Mouse (Mus musculus) embryonic fibroblast, embryonic 13.5 days (primary cell): ENCODE results near the gene Tshz2.

Experiments used
- CTCF ChIP-seq: IDR thresholded peaks from 2 replicates; pipeline ENCODE4 v1.5.1; 2011; ENCODE audit warnings: mild to moderate bottlenecking, control low read depth, low read length, moderate library complexity, borderline replicate concordance; ENCODE audit not compliant: insufficient read depth
- POLR2A ChIP-seq: IDR thresholded peaks from 2 replicates; pipeline ENCODE4 v1.6.1; 2011; ENCODE audit warnings: low read depth, mild to moderate bottlenecking, control low read depth, low read length, moderate library complexity

DNA sequence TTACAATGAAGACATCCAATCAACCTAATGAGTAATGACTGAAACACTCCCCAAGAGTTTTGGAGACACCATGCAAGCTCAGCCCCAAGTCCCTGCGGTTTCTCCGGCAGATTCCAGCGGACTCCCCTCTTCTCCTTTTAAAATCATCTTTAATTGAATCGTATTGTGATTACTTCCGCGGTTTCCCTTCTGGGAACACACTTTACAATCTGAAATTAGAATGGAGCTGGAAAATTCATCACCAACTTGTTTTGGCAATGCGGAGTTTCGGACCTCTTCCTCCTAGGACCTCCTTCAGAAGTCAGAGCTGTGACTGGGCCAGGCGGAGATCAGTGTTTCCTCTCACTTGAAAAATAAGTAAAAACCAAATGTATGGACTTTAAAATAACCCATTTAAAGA, 119.3 kb downstream of the Tshz2 start:
- no peak for TF ChIP-seq POLR2A
- no peak for TF ChIP-seq CTCF
